In the genomic region with DNA sequence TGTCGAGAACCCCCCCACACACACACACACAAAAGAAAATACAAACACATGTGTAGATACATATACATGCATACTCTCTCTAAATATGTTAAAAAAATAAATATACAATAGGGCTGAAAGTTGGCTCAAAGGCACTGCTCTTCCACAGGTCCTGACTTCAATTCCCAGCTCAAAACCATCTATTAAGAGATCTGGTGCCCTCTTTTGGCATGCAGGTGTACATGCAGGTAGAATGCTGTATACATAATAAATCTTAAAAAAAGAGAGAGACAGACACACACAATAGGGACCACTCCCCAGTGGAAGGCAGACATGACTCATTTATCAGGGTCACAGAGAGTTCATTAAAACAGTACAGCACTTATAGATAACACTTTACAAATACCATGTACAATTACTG, we compare ENCODE assay signal across 19 mouse cellular contexts. TPM values are rescaled to one million over a fixed set of nuclear protein-coding genes. Genes with fewer than 3 reads are reported as not detected.
A peak's percentile ranks its signal among the peaks of the same experiment; 100 is the strongest.
DNase-seq lines count a peak whose midpoint lies in the region; ATAC-seq and TF ChIP-seq lines count a peak whose summit lies in the region.
"Had no signal": no experiment of that assay in that cellular context is flagged by ENCODE, and none has a peak within 500 bp of the region (broad histone marks: within the 10 kb centered on the region; RNA-seq: fewer than 3 reads in every experiment).

No protein-coding gene starts in this region.

- peaks cover 11% of the 10 kb centered on the region for H3K36me3 ChIP-seq in intestine, postnatal 0 days (ENCODE audit: control insufficient read depth, insufficient read depth)
- H3K36me3 ChIP-seq in intestine, embryonic 16.5 days (ENCODE audit: control insufficient read depth, insufficient read depth, low read length) = no peaks in the 10 kb centered on the region
- H3K36me3 ChIP-seq in lung, embryonic 14.5 days (ENCODE audit: insufficient read depth) = peaks cover 31% of the 10 kb centered on the region

- H3K27ac ChIP-seq in intestine, postnatal 0 days (ENCODE audit: low read depth, low read length) = no peak overlapping the region
- H3K27ac ChIP-seq in intestine, embryonic 16.5 days (ENCODE audit: low read length) = no peak overlapping the region
- H3K27ac ChIP-seq in lung, embryonic 14.5 days (ENCODE audit: low read depth) = no peak overlapping the region
- H3K27ac ChIP-seq: embryonic facial prominence, embryonic 10.5 days; heart, embryonic 10.5 days; limb, embryonic 12.5 days; midbrain, embryonic 13.5 days; stomach, embryonic 15.5 days had no signal

- 87% methylated on average over 1 of the region's 1 CpGs for WGBS in intestine, postnatal 0 days
- 92% methylated on average over 1 of the region's 1 CpGs for WGBS in intestine, embryonic 16.5 days
- 92% methylated on average over 1 of the region's 1 CpGs for WGBS in lung, embryonic 14.5 days

- no peaks in the 10 kb centered on the region for H3K27me3 ChIP-seq in intestine, postnatal 0 days (replicated peaks; ENCODE audit: control insufficient read depth, insufficient read depth, low read length)
- H3K27me3 ChIP-seq in intestine, embryonic 16.5 days (replicated peaks; ENCODE audit: control insufficient read depth, insufficient read depth, low read length) = no peaks in the 10 kb centered on the region
- no peaks in the 10 kb centered on the region for H3K27me3 ChIP-seq in lung, embryonic 14.5 days (ENCODE audit: insufficient read depth, low read length)
- H3K27me3 ChIP-seq: limb, embryonic 12.5 days; midbrain, embryonic 13.5 days; stomach, embryonic 15.5 days had no signal

- peak; percentile 11 for DNase-seq in embryo, embryonic 10.5 days (ENCODE audit: low spot score)
- no peak for DNase-seq in embryo, embryonic 10 days (ENCODE audit: low spot score)
- peak; percentile 17 for DNase-seq in lung, embryonic 14.5 days
- DNase-seq in lung, postnatal 4 days = no peak
- DNase-seq in induced T-regulatory cell, adult 2 months (ENCODE audit: low read depth) = peak; percentile 37
- no peak for DNase-seq in left cerebral cortex, postnatal 10 days (ENCODE audit: extremely low spot score in 1 of 2, low spot score in 2 of 2)
- DNase-seq: cerebellum, adult 9-11 months; lung, adult 2 months had no signal

- intact Hi-C loops in left cerebral cortex, postnatal 10 days (cut with DNase I) = no loop called here

- 0 out of 2 replicates have a peak, but pooled peaks cover 3% of the 10 kb centered on the region for H3K4me1 ChIP-seq in intestine, postnatal 0 days (replicated peaks; ENCODE audit: control insufficient read depth, insufficient read depth, low read length)
- H3K4me1 ChIP-seq in intestine, embryonic 16.5 days (ENCODE audit: control insufficient read depth, insufficient read depth, low read length) = peaks cover 20% of the 10 kb centered on the region
- peaks cover 6% of the 10 kb centered on the region; the same call in 1 of the 2 replicates for H3K4me1 ChIP-seq in lung, embryonic 14.5 days (ENCODE audit: insufficient read depth)

- TF ChIP-seq CTCF in intestine, postnatal 0 days (IDR thresholded peaks at IDR 0.05; ENCODE audit: low read depth) = peak; percentile 59
- no peak for TF ChIP-seq CTCF in lung, embryonic 14.5 days (IDR thresholded peaks at IDR 0.05; ENCODE audit: low read depth)

- H3K4me2 ChIP-seq in intestine, postnatal 0 days (replicated peaks; ENCODE audit: low read depth) = no peak overlapping the region
- H3K4me2 ChIP-seq in intestine, embryonic 16.5 days (ENCODE audit: low read depth, low read length) = no peak overlapping the region
- H3K4me2 ChIP-seq in lung, embryonic 14.5 days = no peak overlapping the region
- H3K4me2 ChIP-seq: limb, embryonic 12.5 days; midbrain, embryonic 13.5 days; stomach, embryonic 15.5 days had no signal

- no peak overlapping the region for H3K9ac ChIP-seq in intestine, postnatal 0 days (ENCODE audit: low read depth, low read length)
- no peak overlapping the region for H3K9ac ChIP-seq in intestine, embryonic 16.5 days (ENCODE audit: low read depth, low read length)
- H3K9ac ChIP-seq in lung, embryonic 14.5 days = no peak overlapping the region
- H3K9ac ChIP-seq: limb, embryonic 12.5 days; midbrain, embryonic 13.5 days; stomach, embryonic 15.5 days had no signal

- no peaks in the 10 kb centered on the region for H3K9me3 ChIP-seq in intestine, postnatal 0 days (ENCODE audit: control insufficient read depth)
- no peaks in the 10 kb centered on the region for H3K9me3 ChIP-seq in intestine, embryonic 16.5 days (ENCODE audit: control insufficient read depth, low read length)
- H3K9me3 ChIP-seq in lung, embryonic 14.5 days (ENCODE audit: low read depth, low read length) = no peaks in the 10 kb centered on the region
- H3K9me3 ChIP-seq: embryonic facial prominence, embryonic 10.5 days; heart, embryonic 10.5 days; limb, embryonic 12.5 days; midbrain, embryonic 13.5 days; stomach, embryonic 15.5 days had no signal

- ATAC-seq in intestine, postnatal 0 days = no peak
- no peak for ATAC-seq in intestine, embryonic 16.5 days
- ATAC-seq in lung, embryonic 14.5 days (ENCODE audit: insufficient read depth) = no peak
- ATAC-seq: hindbrain, embryonic 16.5 days; midbrain, embryonic 13.5 days had no signal

- H3K4me3 ChIP-seq in intestine, postnatal 0 days (ENCODE audit: low read depth, low read length) = no peak overlapping the region
- no peak overlapping the region for H3K4me3 ChIP-seq in intestine, embryonic 16.5 days (ENCODE audit: low read length)
- no peak overlapping the region for H3K4me3 ChIP-seq in lung, embryonic 14.5 days (ENCODE audit: low read depth, low read length)
- H3K4me3 ChIP-seq: embryonic facial prominence, embryonic 10.5 days; heart, embryonic 10.5 days; limb, embryonic 12.5 days; midbrain, embryonic 13.5 days; stomach, embryonic 15.5 days had no signal

RNA-seq across cellular contexts. Expression of a gene that starts 4.4 kb away (rescaled TPM):
- 9.4 and 14.4 TPM in 2 replicates for polyA plus RNA-seq in intestine, postnatal 0 days (2015; fragmentation: Nextera tagmentation; extraction: Ambion mirVana)
- polyA plus RNA-seq in intestine, embryonic 16.5 days (2015; fragmentation: Nextera tagmentation; extraction: Ambion mirVana) = 16.1 and 16.7 TPM in 2 replicates
- polyA plus RNA-seq in lung, embryonic 14.5 days (2014; fragmentation: Nextera tagmentation; extraction: Ambion mirVana) = 22.8 and 26.7 TPM in 2 replicates
- total RNA-seq in left cerebral cortex, postnatal 10 days (2021) = 10 to 100 TPM; 15.7 to 18.0 TPM

RNA-seq across cellular contexts. Expression of a gene that starts 21.2 kb away (rescaled TPM):
- polyA plus RNA-seq in intestine, postnatal 0 days (2015; fragmentation: Nextera tagmentation; extraction: Ambion mirVana) = 3.9 TPM in 2 replicates
- polyA plus RNA-seq in intestine, embryonic 16.5 days (2015; fragmentation: Nextera tagmentation; extraction: Ambion mirVana) = 3.6 and 3.8 TPM in 2 replicates
- polyA plus RNA-seq in lung, embryonic 14.5 days (2014; fragmentation: Nextera tagmentation; extraction: Ambion mirVana) = 9.5 and 9.7 TPM in 2 replicates
- 1 to 10 TPM; 5.1 to 6.0 TPM for total RNA-seq in left cerebral cortex, postnatal 10 days (2021)

RNA-seq across cellular contexts. Expression of a gene that starts 31.4 kb away (rescaled TPM):
- 22.0 and 23.0 TPM in 2 replicates for polyA plus RNA-seq in intestine, postnatal 0 days (2015; fragmentation: Nextera tagmentation; extraction: Ambion mirVana)
- 37.6 and 45.3 TPM in 2 replicates for polyA plus RNA-seq in intestine, embryonic 16.5 days (2015; fragmentation: Nextera tagmentation; extraction: Ambion mirVana)
- 69.5 and 81.2 TPM in 2 replicates for polyA plus RNA-seq in lung, embryonic 14.5 days (2014; fragmentation: Nextera tagmentation; extraction: Ambion mirVana)
- 10 to 100 TPM; 76.4 to 87.4 TPM for total RNA-seq in left cerebral cortex, postnatal 10 days (2021)

RNA-seq across cellular contexts. Expression of a gene that starts 31.8 kb away (rescaled TPM):
- 4.1 and 4.7 TPM in 2 replicates for polyA plus RNA-seq in intestine, postnatal 0 days (2015; fragmentation: Nextera tagmentation; extraction: Ambion mirVana)
- polyA plus RNA-seq in intestine, embryonic 16.5 days (2015; fragmentation: Nextera tagmentation; extraction: Ambion mirVana) = 5.6 and 7.9 TPM in 2 replicates
- 0.37 and 0.58 TPM in 2 replicates for polyA plus RNA-seq in lung, embryonic 14.5 days (2014; fragmentation: Nextera tagmentation; extraction: Ambion mirVana)
- 100 to 1,000 TPM; 180 to 190 TPM for total RNA-seq in left cerebral cortex, postnatal 10 days (2021)
- total RNA-seq: gastrocnemius, adult 8-10 months; heart, postnatal 25 days; megakaryocyte progenitor cell, adult 5-6 weeks had no signal

RNA-seq across cellular contexts. Expression of a gene that starts 44.1 kb away (rescaled TPM):
- 2,827 and 3,144 TPM in 2 replicates for polyA plus RNA-seq in intestine, postnatal 0 days (2015; fragmentation: Nextera tagmentation; extraction: Ambion mirVana)
- 1,592 and 1,616 TPM in 2 replicates for polyA plus RNA-seq in intestine, embryonic 16.5 days (2015; fragmentation: Nextera tagmentation; extraction: Ambion mirVana)
- polyA plus RNA-seq in lung, embryonic 14.5 days (2014; fragmentation: Nextera tagmentation; extraction: Ambion mirVana) = 956 and 1,068 TPM in 2 replicates
- total RNA-seq in left cerebral cortex, postnatal 10 days (2021) = 100 to 1,000 TPM; 816 to 827 TPM

Comparison
In these comparisons a context has a peak if more than half of its experiments do, and no peak if none do; other contexts are left out.
1. DNase-seq: peak in embryo, embryonic 10.5 days (single experiment), lung, embryonic 14.5 days (single experiment) and induced T-regulatory cell, adult 2 months (single experiment); none in embryo, embryonic 10 days (single experiment), lung, postnatal 4 days (0 of 2) and left cerebral cortex, postnatal 10 days (0 of 2).